Mouse (Mus musculus): ENCODE measurements around the gene Cplx1. TPM values are rescaled to one million over a fixed set of nuclear protein-coding genes. Genes with fewer than 3 reads are reported as not detected.

Gene Cplx1
- 0.04 TPM in 1 of 2 replicates, not detected in the other for polyA plus RNA-seq (2015; fragmentation: Nextera tagmentation; extraction: Ambion mirVana)

DNA sequence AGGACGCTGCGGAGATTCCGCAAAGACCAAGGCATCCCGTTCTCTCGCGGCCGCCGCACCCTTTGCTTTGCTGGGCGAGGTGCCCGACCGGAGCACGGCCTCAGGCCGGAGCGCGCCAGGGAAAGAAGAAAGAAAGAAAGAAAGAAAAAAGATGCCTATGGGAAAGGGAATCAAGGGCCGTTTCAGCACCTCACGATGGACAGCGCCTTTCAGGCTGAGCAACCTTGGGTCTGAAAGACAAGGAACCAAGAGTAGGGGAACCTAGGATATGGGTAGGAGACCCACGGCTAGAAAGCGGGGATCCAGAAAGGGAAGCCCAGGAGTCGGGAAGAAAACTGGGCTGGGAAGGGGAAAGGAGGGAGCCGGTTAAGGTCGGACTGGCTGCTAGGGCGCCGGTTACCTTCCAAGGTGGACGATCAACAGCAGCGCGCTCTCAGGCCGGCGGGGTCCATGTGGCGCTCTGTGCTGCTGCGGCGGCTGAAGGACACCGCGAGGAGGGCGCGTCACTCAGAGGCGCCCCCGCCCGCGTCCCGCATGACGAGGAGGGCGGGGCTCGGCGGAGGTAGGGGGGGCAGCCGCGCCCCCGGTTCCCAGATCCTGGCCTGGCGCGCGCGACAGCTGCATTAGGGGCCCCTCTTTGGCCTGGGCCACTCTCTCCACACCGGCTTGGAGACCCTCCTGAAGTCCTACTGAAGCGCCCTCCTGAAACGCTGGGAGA is at the start of gene Cplx1:
Gene Cplx1, minus strand, starts transcription at position 536 of the 718 bp plus-strand sequence.
- H3K36me3 ChIP-seq (ENCODE audit: control insufficient read depth, insufficient read depth), result no peaks in the 10 kb centered on the region
- no peak for ATAC-seq (ENCODE audit: low read depth)
- H3K4me3 ChIP-seq (ENCODE audit: low read depth, low read length), result 0 out of 2 replicates have a peak within 1 kb of the TSS, but pooled peaks have one; percentile 2
- H3K4me2 ChIP-seq (ENCODE audit: low read depth, low read length), result no peak within 1 kb of the TSS
- no peaks in the 10 kb centered on the region for H3K9me3 ChIP-seq (replicated peaks; ENCODE audit: control insufficient read depth, low read length)
- H3K27ac ChIP-seq (ENCODE audit: low read length), result no peak within 1 kb of the TSS
- WGBS (ENCODE audit: insufficient replicate concordance), result 3% methylated on average over 56 of the region's 56 CpGs
- peaks cover 33% of the 10 kb centered on the region for H3K27me3 ChIP-seq (ENCODE audit: control insufficient read depth, insufficient read depth, low read depth, low read length)
- H3K9ac ChIP-seq (ENCODE audit: low read depth, low read length), result no peak within 1 kb of the TSS
- no peaks in the 10 kb centered on the region for H3K4me1 ChIP-seq (ENCODE audit: control insufficient read depth, low read depth, low read length)

DNA sequence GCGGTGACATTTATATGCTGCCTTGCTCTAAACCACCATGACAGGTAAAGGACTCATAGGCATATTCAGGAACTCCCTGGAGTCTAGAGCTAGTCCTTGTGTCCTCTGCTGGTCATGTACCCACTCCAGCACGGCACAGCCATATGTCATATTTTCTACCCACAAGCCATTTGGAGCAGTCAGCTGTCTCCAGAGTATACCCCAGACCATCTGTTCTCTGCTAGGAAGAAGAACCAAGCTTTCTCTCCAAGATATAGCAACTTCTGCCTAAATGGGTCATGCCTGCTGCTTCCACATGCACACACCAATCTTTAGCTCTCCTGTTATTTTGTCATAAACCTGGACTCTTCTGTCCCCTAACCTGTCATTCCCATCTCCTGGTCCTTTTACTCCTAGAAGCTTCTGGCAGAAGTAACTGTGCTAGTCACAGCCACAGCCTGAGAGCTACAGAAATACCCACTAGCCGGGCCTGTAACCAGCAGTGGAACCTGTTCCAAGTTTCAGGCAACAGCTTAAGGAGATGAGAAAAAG is 31.6 kb upstream of the Cplx1 start:
- no peak overlapping the region for H3K4me2 ChIP-seq (ENCODE audit: low read depth, low read length)

DNA sequence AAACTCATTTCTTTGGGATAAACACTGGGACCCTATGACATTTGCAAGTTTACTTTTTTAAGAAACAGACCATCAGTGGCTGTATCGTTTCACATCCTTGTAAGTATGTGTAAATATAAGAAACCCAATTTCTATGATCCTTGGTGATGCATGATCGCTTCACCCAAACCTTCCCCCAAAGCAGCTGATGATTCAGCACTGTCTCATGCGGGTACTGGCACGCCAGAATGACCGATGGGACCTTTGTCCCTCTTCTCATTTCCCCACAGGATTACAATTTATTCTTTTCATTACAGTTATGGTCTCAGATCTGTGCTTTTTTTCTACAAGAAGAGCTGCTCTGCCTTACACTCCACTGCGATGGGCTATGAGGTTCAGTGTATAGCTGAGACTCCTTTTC is 23.2 kb upstream of the Cplx1 start:
- peaks cover 32% of the 10 kb centered on the region for H3K36me3 ChIP-seq (ENCODE audit: control insufficient read depth, insufficient read depth)
- no peak overlapping the region for H3K9ac ChIP-seq (ENCODE audit: low read depth, low read length)
- ATAC-seq (ENCODE audit: low read depth), result no peak
- no peaks in the 10 kb centered on the region for H3K4me1 ChIP-seq (ENCODE audit: control insufficient read depth, low read depth, low read length)
- H3K27ac ChIP-seq (ENCODE audit: low read length), result no peak overlapping the region
- H3K27me3 ChIP-seq (ENCODE audit: control insufficient read depth, insufficient read depth, low read depth, low read length), result no peaks in the 10 kb centered on the region
- H3K9me3 ChIP-seq (replicated peaks; ENCODE audit: control insufficient read depth, low read length), result no peaks in the 10 kb centered on the region
- no peak overlapping the region for H3K4me3 ChIP-seq (ENCODE audit: low read depth, low read length)
- H3K4me2 ChIP-seq (ENCODE audit: low read depth, low read length), result no peak overlapping the region
- 87% methylated on average over 6 of the region's 6 CpGs for WGBS (ENCODE audit: insufficient replicate concordance)

More for the DNA sequence above, 31.6 kb upstream of the Cplx1 start:
- 80% methylated on average over 3 of the region's 3 CpGs for WGBS (ENCODE audit: insufficient replicate concordance)
- Histone ChIP-seq H3K4me1 (ENCODE audit: control insufficient read depth, low read depth, low read length) (no peaks in the 10 kb centered on the region), H3K9ac (ENCODE audit: low read depth, low read length) (no peak overlapping the region), H3K9me3 (replicated peaks; ENCODE audit: control insufficient read depth, low read length) (no peaks in the 10 kb centered on the region), H3K27ac (ENCODE audit: low read length) (no peak overlapping the region), H3K27me3 (ENCODE audit: control insufficient read depth, insufficient read depth, low read depth, low read length) (no peaks in the 10 kb centered on the region), H3K36me3 (ENCODE audit: control insufficient read depth, insufficient read depth) (peaks cover 43% of the 10 kb centered on the region), H3K4me3 (ENCODE audit: low read depth, low read length) (no peak overlapping the region)
- ATAC-seq (ENCODE audit: low read depth), result no peak

GRCm38 (mm10) chr5:108570991-108571390 is 21.2 kb upstream of the Cplx1 start:
- Histone ChIP-seq H3K4me3 (ENCODE audit: low read depth, low read length) (no peak overlapping the region), H3K4me2 (ENCODE audit: low read depth, low read length) (no peak overlapping the region), H3K9ac (ENCODE audit: low read depth, low read length) (no peak overlapping the region), H3K36me3 (ENCODE audit: control insufficient read depth, insufficient read depth) (peaks cover 26% of the 10 kb centered on the region), H3K27me3 (ENCODE audit: control insufficient read depth, insufficient read depth, low read depth, low read length) (no peaks in the 10 kb centered on the region), H3K4me1 (ENCODE audit: control insufficient read depth, low read depth, low read length) (no peaks in the 10 kb centered on the region), H3K27ac (ENCODE audit: low read length) (no peak overlapping the region), H3K9me3 (replicated peaks; ENCODE audit: control insufficient read depth, low read length) (no peaks in the 10 kb centered on the region)
- no peak for ATAC-seq (ENCODE audit: low read depth)
- 72% methylated on average over 1 of the region's 1 CpGs for WGBS (ENCODE audit: insufficient replicate concordance)

- 80% methylated on average over 2 of the region's 2 CpGs for WGBS (ENCODE audit: insufficient replicate concordance)
- Histone ChIP-seq H3K9me3 (replicated peaks; ENCODE audit: control insufficient read depth, low read length) (no peaks in the 10 kb centered on the region), H3K27me3 (ENCODE audit: control insufficient read depth, insufficient read depth, low read depth, low read length) (no peaks in the 10 kb centered on the region), H3K4me2 (ENCODE audit: low read depth, low read length) (no peak overlapping the region), H3K4me3 (ENCODE audit: low read depth, low read length) (no peak overlapping the region), H3K9ac (ENCODE audit: low read depth, low read length) (no peak overlapping the region), H3K4me1 (ENCODE audit: control insufficient read depth, low read depth, low read length) (no peaks in the 10 kb centered on the region), H3K36me3 (ENCODE audit: control insufficient read depth, insufficient read depth) (peaks cover 21% of the 10 kb centered on the region), H3K27ac (ENCODE audit: low read length) (no peak overlapping the region)
- ATAC-seq (ENCODE audit: low read depth), result no peak
These were observed 17.3 kb upstream of the Cplx1 start for GRCm38 (mm10) chr5:108567104-108567503.

DNA sequence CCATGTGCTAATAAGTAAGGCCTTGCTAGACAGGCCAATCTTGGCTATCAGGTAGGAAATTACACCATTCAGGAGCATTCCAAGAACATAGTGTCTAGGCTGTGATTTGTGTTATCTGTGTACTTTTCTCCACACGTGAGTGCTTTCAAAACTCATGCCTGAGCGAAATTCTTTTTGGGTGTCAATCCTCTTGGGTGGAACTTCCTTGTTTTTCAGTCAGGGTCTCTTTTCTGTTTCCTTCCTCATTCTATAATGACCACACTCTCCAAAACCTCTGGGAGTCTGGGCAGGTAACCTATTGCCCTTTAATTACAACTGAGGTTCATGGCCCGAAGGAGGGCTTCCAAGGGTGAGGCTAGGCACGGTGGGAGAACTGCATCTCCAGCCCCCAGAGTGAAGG is 16.7 kb upstream of the Cplx1 start:
- Histone ChIP-seq H3K9me3 (replicated peaks; ENCODE audit: control insufficient read depth, low read length) (no peaks in the 10 kb centered on the region), H3K9ac (ENCODE audit: low read depth, low read length) (no peak overlapping the region), H3K36me3 (ENCODE audit: control insufficient read depth, insufficient read depth) (peaks cover 18% of the 10 kb centered on the region), H3K4me2 (ENCODE audit: low read depth, low read length) (no peak overlapping the region), H3K4me1 (ENCODE audit: control insufficient read depth, low read depth, low read length) (no peaks in the 10 kb centered on the region), H3K27ac (ENCODE audit: low read length) (no peak overlapping the region), H3K4me3 (ENCODE audit: low read depth, low read length) (no peak overlapping the region), H3K27me3 (ENCODE audit: control insufficient read depth, insufficient read depth, low read depth, low read length) (no peaks in the 10 kb centered on the region)
- no peak for ATAC-seq (ENCODE audit: low read depth)
- 47% methylated on average over 4 of the region's 4 CpGs for WGBS (ENCODE audit: insufficient replicate concordance)

- H3K9me3 ChIP-seq (replicated peaks; ENCODE audit: control insufficient read depth, low read length), result no peaks in the 10 kb centered on the region
- WGBS (ENCODE audit: insufficient replicate concordance), result 72% methylated on average over 2 of the region's 2 CpGs
- no peak overlapping the region for H3K27ac ChIP-seq (ENCODE audit: low read length)
- no peak overlapping the region for H3K4me3 ChIP-seq (ENCODE audit: low read depth, low read length)
- peaks cover 11% of the 10 kb centered on the region for H3K36me3 ChIP-seq (ENCODE audit: control insufficient read depth, insufficient read depth)
- no peak overlapping the region for H3K9ac ChIP-seq (ENCODE audit: low read depth, low read length)
- no peaks in the 10 kb centered on the region for H3K27me3 ChIP-seq (ENCODE audit: control insufficient read depth, insufficient read depth, low read depth, low read length)
- H3K4me2 ChIP-seq (ENCODE audit: low read depth, low read length), result no peak overlapping the region
- H3K4me1 ChIP-seq (ENCODE audit: control insufficient read depth, low read depth, low read length), result no peaks in the 10 kb centered on the region
- ATAC-seq (ENCODE audit: low read depth), result no peak
These were observed 15.6 kb upstream of the Cplx1 start for GRCm38 (mm10) chr5:108565381-108565780.

GRCm38 (mm10) chr5:108564346-108564745 is 14.5 kb upstream of the Cplx1 start:
- no peaks in the 10 kb centered on the region for H3K27me3 ChIP-seq (ENCODE audit: control insufficient read depth, insufficient read depth, low read depth, low read length)
- H3K4me1 ChIP-seq (ENCODE audit: control insufficient read depth, low read depth, low read length), result no peaks in the 10 kb centered on the region
- H3K9ac ChIP-seq (ENCODE audit: low read depth, low read length), result no peak overlapping the region
- no peaks in the 10 kb centered on the region for H3K9me3 ChIP-seq (replicated peaks; ENCODE audit: control insufficient read depth, low read length)
- H3K36me3 ChIP-seq (ENCODE audit: control insufficient read depth, insufficient read depth), result peaks cover 6% of the 10 kb centered on the region
- no peak overlapping the region for H3K4me3 ChIP-seq (ENCODE audit: low read depth, low read length)
- no peak overlapping the region for H3K27ac ChIP-seq (ENCODE audit: low read length)
- ATAC-seq (ENCODE audit: low read depth), result no peak
- H3K4me2 ChIP-seq (ENCODE audit: low read depth, low read length), result no peak overlapping the region
- 65% methylated on average over 3 of the region's 3 CpGs for WGBS (ENCODE audit: insufficient replicate concordance)

DNA sequence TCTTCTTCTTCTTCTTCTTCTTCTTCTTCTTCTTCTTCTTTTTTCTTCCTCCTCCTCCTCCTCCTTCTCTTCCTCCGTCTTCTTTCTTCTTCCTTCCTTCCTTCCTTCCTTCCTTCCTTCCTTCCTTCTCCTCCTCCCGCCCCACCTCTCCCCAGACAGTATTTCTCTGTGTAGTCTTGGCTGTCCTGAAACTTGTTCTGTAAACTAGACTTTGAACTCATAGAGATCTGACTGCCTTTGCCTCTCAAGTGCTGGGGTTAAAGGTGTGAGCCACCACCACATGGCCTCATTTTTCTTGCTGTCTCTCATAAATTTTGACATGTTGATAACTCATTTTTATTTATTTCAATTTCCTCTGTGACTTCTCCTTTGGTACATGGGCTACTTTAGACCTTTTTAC is 12.7 kb upstream of the Cplx1 start:
- Histone ChIP-seq H3K9me3 (replicated peaks; ENCODE audit: control insufficient read depth, low read length) (no peaks in the 10 kb centered on the region), H3K27ac (ENCODE audit: low read length) (no peak overlapping the region), H3K36me3 (ENCODE audit: control insufficient read depth, insufficient read depth) (no peaks in the 10 kb centered on the region; the same call in 1 of the 2 replicates), H3K4me3 (ENCODE audit: low read depth, low read length) (no peak overlapping the region), H3K4me1 (ENCODE audit: control insufficient read depth, low read depth, low read length) (no peaks in the 10 kb centered on the region), H3K27me3 (ENCODE audit: control insufficient read depth, insufficient read depth, low read depth, low read length) (no peaks in the 10 kb centered on the region), H3K9ac (ENCODE audit: low read depth, low read length) (no peak overlapping the region), H3K4me2 (ENCODE audit: low read depth, low read length) (no peak overlapping the region)
- 45% methylated on average over 2 of the region's 2 CpGs for WGBS (ENCODE audit: insufficient replicate concordance)
- ATAC-seq (ENCODE audit: low read depth), result no peak

All from liver, embryonic 16.5 days (tissue).